Mouse (Mus musculus) C2C12 (cell line): ENCODE results near the gene Caln1.

Experiments used
- CEBPB ChIP-seq: IDR thresholded peaks from one replicate; pipeline ENCODE4 v1.6.1; 2011; ENCODE audit warnings: low read depth, mild to moderate bottlenecking, control low read depth, moderate library complexity
- CTCF ChIP-seq: IDR thresholded peaks from one replicate; pipeline ENCODE4 v1.5.1; 2011; ENCODE audit not compliant: control insufficient read depth, insufficient read depth, insufficient read length
- FOSL1 ChIP-seq: IDR thresholded peaks from one replicate; pipeline ENCODE4 v1.8.0; 2011; ENCODE audit warnings: mild to moderate bottlenecking, low read length; ENCODE audit not compliant: poor library complexity, insufficient read depth, severe bottlenecking
- MAX ChIP-seq: IDR thresholded peaks from one replicate; pipeline ENCODE4 v1.6.1; 2011; ENCODE audit warnings: mild to moderate bottlenecking, control low read depth
- MYOD1 ChIP-seq: IDR thresholded peaks from one replicate; pipeline ENCODE4 v1.6.1; 2011; ENCODE audit warnings: low read depth; ENCODE audit not compliant: control insufficient read depth, insufficient read length
- USF1 ChIP-seq: IDR thresholded peaks from one replicate; pipeline ENCODE4 v1.6.1; 2011; ENCODE audit warnings: low read depth, mild to moderate bottlenecking, control low read depth, moderate library complexity

DNA sequence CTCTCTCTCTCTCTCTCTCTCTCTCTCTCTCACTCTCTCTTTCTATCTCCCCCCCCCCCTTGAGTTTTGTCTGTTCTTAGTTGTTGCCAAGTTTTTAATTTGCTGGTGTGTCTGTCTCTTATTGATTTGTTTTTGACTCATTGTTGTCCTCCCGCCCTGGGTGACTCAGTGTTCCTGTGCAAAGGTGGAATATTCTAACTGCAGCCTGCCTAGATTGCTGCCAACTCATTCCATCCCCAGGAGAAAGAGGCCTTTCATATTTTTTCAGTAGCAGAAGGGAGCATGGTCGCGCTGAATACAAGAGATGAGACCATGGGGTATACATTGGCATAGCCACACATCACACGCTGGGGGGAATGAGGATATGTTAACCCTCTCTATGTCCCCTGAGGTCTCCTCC, 335.6 kb downstream of the Caln1 start:
- no peak for TF ChIP-seq CTCF
- no peak for TF ChIP-seq FOSL1
- TF ChIP-seq MYOD1, result no peak
- TF ChIP-seq USF1, result no peak
- TF ChIP-seq MAX, result no peak
- TF ChIP-seq CEBPB, result no peak
